Mouse (Mus musculus) CH12.LX (cell line): ENCODE results near the gene Dhx8. TPM values are rescaled to one million over a fixed set of nuclear protein-coding genes. Genes with fewer than 3 reads are reported as not detected.

Source experiments
- DNase-seq: peaks from one replicate; pipeline ENCODE4 v3.0.0-alpha.2; 2013; ENCODE audit errors: extremely low read depth
- H3K27ac ChIP-seq: 2 replicates; pipeline ENCODE4 v1.5.1; 2012; ENCODE audit warnings: low read depth, mild to moderate bottlenecking, control low read depth, moderate library complexity; ENCODE audit not compliant: insufficient read depth
- H3K27me3 ChIP-seq: replicated peaks from 2 replicates; pipeline ENCODE3; 2012; ENCODE audit warnings: inconsistent platforms
- H3K36me3 ChIP-seq, 2 experiments: replicated peaks in 1 of 2; 2 replicates each; pipeline versions ENCODE3 to v1.6.1; 2012; ENCODE audit warnings: inconsistent platforms in 1 of 2, low read length in 1 of 2, mild to moderate bottlenecking in 1 of 2, mixed read lengths in 1 of 2, moderate library complexity in 1 of 2; ENCODE audit not compliant: control insufficient read depth in 1 of 2, insufficient read depth in 1 of 2
- H3K4me1 ChIP-seq, 2 experiments: 2 replicates each; pipeline ENCODE4 v1.6.1; 2012; ENCODE audit warnings: inconsistent platforms in 1 of 2, moderate library complexity in 1 of 2; ENCODE audit not compliant: insufficient read depth in 2 of 2, control insufficient read depth in 1 of 2
- H3K4me2 ChIP-seq: 2 replicates; pipeline ENCODE4 v1.6.1; 2012; ENCODE audit warnings: low read depth, mild to moderate bottlenecking, control low read depth; ENCODE audit not compliant: poor library complexity, insufficient read depth, severe bottlenecking
- H3K4me3 ChIP-seq, 3 experiments: fragments of 150-350 bp in 1 of 3; sonication (generic) in 1 of 3; replicated peaks in 1 of 3; 2 replicates each; pipeline versions ENCODE3 to v1.5.1; 2011 to 2012; ENCODE audit warnings: low read depth in 2 of 3, low read length in 2 of 3, mild to moderate bottlenecking in 2 of 3, moderate library complexity in 2 of 3, control low read depth in 1 of 3, improper control_type of control experiment in 1 of 3, inconsistent platforms in 1 of 3, mixed read lengths in 1 of 3; ENCODE audit not compliant: poor library complexity in 1 of 3
- H3K79me2 ChIP-seq: replicated peaks from 2 replicates; pipeline ENCODE4 v1.6.1; 2012; ENCODE audit warnings: mild to moderate bottlenecking, moderate library complexity; ENCODE audit not compliant: control insufficient read depth, poor library complexity, insufficient read depth, severe bottlenecking; ENCODE audit errors: extremely low read depth
- H3K9ac ChIP-seq: 2 replicates; pipeline ENCODE4 v1.6.1; 2012; ENCODE audit warnings: low read depth, mild to moderate bottlenecking, control low read depth, moderate library complexity; ENCODE audit not compliant: insufficient read depth
- H3K9me3 ChIP-seq: replicated peaks from 2 replicates; pipeline ENCODE3; 2012; ENCODE audit warnings: low read length, inconsistent platforms, mixed read lengths
- CHD2 ChIP-seq: IDR thresholded peaks from 2 replicates; pipeline ENCODE4 v1.6.1; 2011; ENCODE audit warnings: low read length, improper control_type of control experiment
- CTCF ChIP-seq, 2 experiments: IDR thresholded peaks in 1 of 2; conservative IDR thresholded peaks in 1 of 2; 2 replicates each; pipeline ENCODE4 v1.5.1; 2011 to 2012; ENCODE audit warnings: low read depth in 2 of 2, low read length in 2 of 2, improper control_type of control experiment in 1 of 2, inconsistent platforms in 1 of 2, mild to moderate bottlenecking in 1 of 2, moderate library complexity in 1 of 2
- ELF1 ChIP-seq: IDR thresholded peaks from 2 replicates; pipeline ENCODE4 v1.6.1; 2014; ENCODE audit warnings: low read depth, mild to moderate bottlenecking, inconsistent platforms, low read length, improper control_type of control experiment
- ETS1 ChIP-seq: conservative IDR thresholded peaks from 2 replicates; pipeline ENCODE4 v1.6.1; 2012; ENCODE audit warnings: low read depth, mild to moderate bottlenecking, inconsistent platforms, low read length, improper control_type of control experiment, moderate library complexity
- IRF4 ChIP-seq: IDR thresholded peaks from 2 replicates; pipeline ENCODE4 v1.6.1; 2014; ENCODE audit warnings: low read depth, mild to moderate bottlenecking, inconsistent platforms, low read length, improper control_type of control experiment
- MYC ChIP-seq: IDR thresholded peaks from 2 replicates; pipeline ENCODE4 v1.6.1; 2011; ENCODE audit warnings: low read depth, mild to moderate bottlenecking, improper control_type of control experiment, low read length
- NELFE ChIP-seq: IDR thresholded peaks from 2 replicates; pipeline ENCODE4 v1.6.1; 2011; ENCODE audit warnings: low read depth, low read length, improper control_type of control experiment
- PAX5 ChIP-seq: IDR thresholded peaks from 2 replicates; pipeline ENCODE4 v1.6.1; 2012; ENCODE audit warnings: low read length, inconsistent platforms, mixed read lengths
- RAD21 ChIP-seq: IDR thresholded peaks from 2 replicates; pipeline ENCODE4 v1.6.1; 2011; ENCODE audit warnings: low read depth, mild to moderate bottlenecking, low read length, improper control_type of control experiment, moderate library complexity
- SMC3 ChIP-seq: IDR thresholded peaks from 2 replicates; pipeline ENCODE4 v1.6.1; 2011; ENCODE audit warnings: low read depth, low read length, improper control_type of control experiment
- USF2 ChIP-seq: conservative IDR thresholded peaks from 2 replicates; pipeline ENCODE4 v1.6.1; 2011; ENCODE audit warnings: low read depth, low read length, improper control_type of control experiment
- dilution Hi-C: fragments of 300-500 bp; cut with MboI; formaldehyde crosslinking; loops from 2 replicates; pipeline ENCODE4 v1.14.3; 2020; ENCODE audit warnings: low sequenced_read_pairs; ENCODE audit not compliant: extremely low pct_unique_long_range_greater_than_20kb, extremely low pct_ligation_motif_present
- in situ Hi-C: fragments of 300-500 bp; cut with MboI; formaldehyde crosslinking; loops from 3 replicates; pipeline ENCODE4 v1.14.3; 2019; ENCODE audit warnings: low sequenced_read_pairs, low pct_ligation_motif_present, low pct_unique_long_range_greater_than_20kb, mixed read lengths
- polyA plus RNA-seq: library from polyadenylated mRNA; unstranded; fragments of >175 nt; gene quantifications from 2 replicates; pipeline ENCODE4 v1.2.1, GENCODE M21; 2012; ENCODE audit warnings: low read depth; ENCODE audit not compliant: insufficient read length
- total RNA-seq, 2 experiments: library from RNA; depleted of rRNA; stranded (reverse); fragments of 300-350 nt in 1 of 2; fragments of >200 nt in 1 of 2; gene quantifications; 2 replicates each; pipeline ENCODE4 v1.2.3; 2012 to 2014

The Dhx8 gene
- total and polyA plus RNA-seq, 3 experiments = 24.3 to 61.7 (median 33.4) TPM

DNA sequence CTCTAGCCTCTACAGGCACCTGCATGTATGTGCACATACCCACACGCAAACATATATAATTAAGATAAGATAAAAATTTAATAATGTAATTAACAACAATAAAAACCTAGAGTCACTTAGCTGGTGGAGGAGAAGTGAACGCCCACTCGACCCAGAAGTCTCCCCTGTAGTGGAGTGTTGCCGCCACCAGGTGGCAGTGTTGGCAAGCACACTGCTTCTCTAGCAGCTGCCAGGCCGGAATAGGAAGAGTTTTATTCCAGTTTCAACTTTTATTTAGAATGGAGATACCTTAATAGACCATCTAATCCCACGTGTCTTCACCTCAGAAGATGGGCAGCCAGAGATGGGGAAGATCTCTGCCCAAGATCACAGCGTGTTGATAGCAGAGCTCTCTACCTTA lies 80.5 kb downstream of the Dhx8 start (continued):
- TF ChIP-seq ETS1 (no peak), CHD2 (no peak), ELF1 (0 out of 2 replicates have a peak, but pooled peaks have one; percentile 19), NELFE (peak; percentile 53; the same call in 1 of the 2 replicates), USF2 (no peak)

DNA sequence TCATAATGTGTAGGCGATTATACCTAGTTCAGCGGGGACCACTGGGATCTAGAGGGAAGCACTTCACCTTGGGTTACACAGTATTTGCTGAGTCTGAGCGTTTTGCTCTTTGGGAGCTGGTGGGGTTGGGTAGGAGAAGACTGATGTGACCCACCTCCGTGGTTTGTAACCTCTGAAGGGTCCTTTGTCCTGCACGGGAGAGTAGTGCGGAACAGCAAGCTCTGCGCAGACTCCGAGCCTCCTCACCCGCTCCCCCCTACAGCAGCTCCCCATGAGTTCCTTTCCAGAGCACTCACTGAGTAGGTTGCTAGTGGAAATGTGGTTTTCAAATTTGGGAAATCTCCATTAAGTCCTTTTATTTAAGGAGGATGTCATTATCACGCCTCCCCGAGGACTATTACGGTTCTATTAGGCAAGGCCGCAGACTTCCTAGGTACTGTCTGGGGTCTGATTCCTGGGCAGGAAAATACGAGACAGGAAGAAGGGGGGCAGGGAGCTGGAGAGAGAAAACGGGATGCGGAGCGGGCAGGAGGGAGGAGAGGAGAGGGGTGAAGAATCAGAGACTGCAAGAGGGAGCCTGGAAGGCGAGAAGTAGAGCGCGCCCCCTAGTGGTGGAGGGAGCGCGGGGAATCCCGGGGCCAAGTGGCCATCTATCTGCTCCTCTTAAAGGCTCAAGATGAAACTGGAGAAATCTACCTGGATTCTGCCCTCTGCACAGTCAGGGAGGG lies 81.8 kb downstream of the Dhx8 start:
- DNase-seq = peak; percentile 77
- H3K79me2 ChIP-seq = no peaks in the 10 kb centered on the region
- H3K9me3 ChIP-seq = peaks cover 7% of the 10 kb centered on the region
- H3K4me2 ChIP-seq = no peak overlapping the region
- H3K9ac ChIP-seq = no peak overlapping the region
- peaks cover 64% of the 10 kb centered on the region for H3K27me3 ChIP-seq
- peaks cover 0 to 4% of the 10 kb centered on the region in 2 experiments; a peak in 1 of 4 replicates for H3K4me1 ChIP-seq
- H3K36me3 ChIP-seq = no peaks in the 10 kb centered on the region
- no peak overlapping the region for H3K4me3 ChIP-seq
- dilution Hi-C loops = no loop called here
- TF ChIP-seq MYC (no peak), CTCF (conservative IDR thresholded peaks at IDR 0.05 in 1 of 2, IDR thresholded peaks at IDR 0.05 in 1 of 2; ENCODE audit: low read depth in 2 of 2, low read length in 2 of 2) (peak; percentile 89 to 92), RAD21 (peak; percentile 42), USF2 (no peak), PAX5 (no peak), SMC3 (peak; percentile 63), IRF4 (peak; percentile 35; the same call in 1 of the 2 replicates), ELF1 (no peak)
- in situ Hi-C loops = loop anchor here (5.0 kb wide), 3 partner anchors 38 to 158 kb away; no protein-coding TSS in a partner anchor
- no peak overlapping the region for H3K27ac ChIP-seq

DNA sequence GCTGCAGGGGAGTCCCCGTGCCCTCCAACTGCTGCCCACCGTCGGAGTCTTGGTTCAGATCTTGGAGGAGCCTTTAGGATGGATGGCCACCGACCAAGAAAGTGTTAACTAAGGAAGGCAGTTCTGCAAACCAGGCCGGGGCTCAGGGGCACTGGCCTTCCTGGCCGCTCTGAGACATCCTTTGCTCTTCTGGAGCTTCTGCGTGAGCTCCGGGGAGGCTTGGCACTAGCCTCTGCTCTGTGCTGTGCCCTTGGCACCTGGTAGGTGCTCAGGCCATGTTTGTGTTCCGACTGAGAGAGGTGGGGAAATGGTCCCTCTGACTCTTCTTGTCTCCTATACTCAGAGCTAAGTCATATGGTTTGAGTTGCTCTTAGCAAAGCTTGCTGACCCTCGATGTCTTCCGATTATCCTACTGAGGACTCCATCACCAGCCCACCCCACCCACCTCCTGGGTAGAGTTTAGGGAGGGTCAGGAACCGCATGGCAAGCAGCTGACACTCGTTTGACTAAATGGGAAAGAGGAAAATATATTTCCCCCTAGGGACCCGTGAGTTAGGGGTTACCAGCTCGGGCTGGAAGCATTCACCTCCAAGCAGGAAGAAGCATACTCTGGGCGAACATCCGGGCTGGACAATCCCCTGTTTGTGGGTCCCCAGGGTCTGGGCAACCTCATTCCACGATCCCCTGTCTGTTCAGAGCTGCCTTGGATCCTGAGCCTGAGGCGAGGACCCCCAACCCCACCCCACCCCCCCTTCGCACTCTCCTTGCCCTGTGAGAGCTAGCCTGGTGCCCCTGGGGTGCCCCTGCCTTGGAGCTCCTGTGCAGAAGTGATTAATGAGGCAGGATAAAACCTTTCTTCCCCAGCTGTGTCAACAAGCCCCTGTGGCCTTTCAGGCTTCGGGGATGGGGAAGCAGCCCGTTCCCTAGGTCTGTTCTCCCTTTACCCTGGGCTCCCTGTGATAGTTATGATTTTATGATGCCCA lies 82.7 kb downstream of the Dhx8 start:
- Histone ChIP-seq H3K79me2 (no peaks in the 10 kb centered on the region), H3K4me1 (peaks cover 0 to 4% of the 10 kb centered on the region in 2 experiments; a peak in 1 of 4 replicates), H3K36me3 (no peaks in the 10 kb centered on the region), H3K27me3 (peaks cover 58% of the 10 kb centered on the region), H3K27ac (no peak overlapping the region), H3K4me3 (no peak overlapping the region), H3K4me2 (no peak overlapping the region), H3K9ac (no peak overlapping the region), H3K9me3 (peaks cover 13% of the 10 kb centered on the region)
- dilution Hi-C loops (no loop called here), in situ Hi-C loops (loop anchor here (5.0 kb wide), 1 partner anchor 37 kb away; no protein-coding TSS in a partner anchor)
- 0 out of 4 replicates have a peak, but pooled peaks of 1 of the 2 experiments have one; percentile 1 for TF ChIP-seq CTCF (conservative IDR thresholded peaks at IDR 0.05 in 1 of 2, IDR thresholded peaks at IDR 0.05 in 1 of 2; ENCODE audit: low read depth in 2 of 2, low read length in 2 of 2)
- no peak for TF ChIP-seq CHD2
- no peak for DNase-seq

Other genes starting within 250 kb of the Dhx8 start
- gene Brca1, start 181.0 kb upstream of the Dhx8 start, total RNA-seq (2012; rRNA removed) = 33.0 and 37.4 TPM in 2 replicates
- 37.5 and 41.4 TPM in 2 replicates for gene Brca1, start 181.0 kb upstream of the Dhx8 start, total RNA-seq (2014; rRNA removed)
- 31.1 and 31.3 TPM in 2 replicates for gene Brca1, start 181.0 kb upstream of the Dhx8 start, polyA plus RNA-seq
- 39.4 and 52.2 TPM in 2 replicates for gene Nbr1, start 180.8 kb upstream of the Dhx8 start, total RNA-seq (2012; rRNA removed)
- gene Nbr1, start 180.8 kb upstream of the Dhx8 start, total RNA-seq (2014; rRNA removed) = 44.7 and 48.3 TPM in 2 replicates
- 39.3 and 44.8 TPM in 2 replicates for gene Nbr1, start 180.8 kb upstream of the Dhx8 start, polyA plus RNA-seq
- 1.4 and 2.2 TPM in 2 replicates for gene Tmem106a, start 150.7 kb upstream of the Dhx8 start, total RNA-seq (2012; rRNA removed)
- 2.6 and 2.8 TPM in 2 replicates for gene Tmem106a, start 150.7 kb upstream of the Dhx8 start, total RNA-seq (2014; rRNA removed)
- gene Tmem106a, start 150.7 kb upstream of the Dhx8 start, polyA plus RNA-seq = 6.8 and 9.1 TPM in 2 replicates
- not detected in 2 replicates for gene Gm11634, start 133.7 kb upstream of the Dhx8 start, total RNA-seq (2012; rRNA removed)
- not detected in 2 replicates for gene Gm11634, start 133.7 kb upstream of the Dhx8 start, total RNA-seq (2014; rRNA removed)
- not detected in 2 replicates for gene Gm11634, start 133.7 kb upstream of the Dhx8 start, polyA plus RNA-seq
- 22.2 and 28.5 TPM in 2 replicates for gene Rdm1, start 105.7 kb upstream of the Dhx8 start, total RNA-seq (2012; rRNA removed)
- gene Rdm1, start 105.7 kb upstream of the Dhx8 start, total RNA-seq (2014; rRNA removed) = 18.5 and 19.2 TPM in 2 replicates
- gene Rdm1, start 105.7 kb upstream of the Dhx8 start, polyA plus RNA-seq = 9.6 and 12.3 TPM in 2 replicates
- gene Arl4d, start 67.4 kb upstream of the Dhx8 start, total RNA-seq (2012; rRNA removed) = 0.81 and 1.1 TPM in 2 replicates
- gene Arl4d, start 67.4 kb upstream of the Dhx8 start, total RNA-seq (2014; rRNA removed) = 0.59 and 0.68 TPM in 2 replicates
- 1.1 and 1.2 TPM in 2 replicates for gene Arl4d, start 67.4 kb upstream of the Dhx8 start, polyA plus RNA-seq
- gene Etv4, start 52.5 kb downstream of the Dhx8 start, total RNA-seq (2012; rRNA removed) = 3.1 and 4.2 TPM in 2 replicates
- 2.4 and 2.9 TPM in 2 replicates for gene Etv4, start 52.5 kb downstream of the Dhx8 start, total RNA-seq (2014; rRNA removed)
- gene Etv4, start 52.5 kb downstream of the Dhx8 start, polyA plus RNA-seq = 2.0 and 2.4 TPM in 2 replicates
- not detected in 2 replicates for gene Meox1, start 161.5 kb downstream of the Dhx8 start, total RNA-seq (2012; rRNA removed)
- not detected in 2 replicates for gene Meox1, start 161.5 kb downstream of the Dhx8 start, total RNA-seq (2014; rRNA removed)
- gene Meox1, start 161.5 kb downstream of the Dhx8 start, polyA plus RNA-seq = not detected in 2 replicates
- not detected in 2 replicates for gene Sost, start 234.1 kb downstream of the Dhx8 start, total RNA-seq (2012; rRNA removed)
- not detected in 2 replicates for gene Sost, start 234.1 kb downstream of the Dhx8 start, total RNA-seq (2014; rRNA removed)
- not detected in 2 replicates for gene Sost, start 234.1 kb downstream of the Dhx8 start, polyA plus RNA-seq